Mouse (Mus musculus): ENCODE measurements around the gene Snap29.

Gene Snap29

GRCm38 (mm10) chr16:17474761-17475160, 69.0 kb downstream of the Snap29 start:
- DNase-seq: peak; percentile 44

- DNase-seq: no peak
These were observed 69.5 kb downstream of the Snap29 start for GRCm38 (mm10) chr16:17475326-17475725.

- DNase-seq: no peak
These were observed 72.7 kb downstream of the Snap29 start for GRCm38 (mm10) chr16:17478331-17478943.
